Mouse (Mus musculus) kidney, postnatal 14 days (tissue): ENCODE data around the gene Sgo2a.
"Not testable (repeated sequence)": the region's sequence is repeated elsewhere in the genome, so short reads cannot be mapped to it uniquely, and the experiment has no call there.

Experiments
- DNase-seq: peaks from one replicate; pipeline ENCODE4 v3.0.0; 2022; ENCODE audit warnings: mixed read lengths

Gene Sgo2a

GRCm38 (mm10) chr1:57995432-57996132, at the start of gene Sgo2a:
Sgo2a (plus strand) TSS chr1:57995971.
- DNase-seq, result peak; percentile 93

- no peak for DNase-seq
Observed at GRCm38 (mm10) chr1:57947552-57948347, 48.0 kb upstream of the Sgo2a start.

- peak; percentile 9 for DNase-seq
Observed at GRCm38 (mm10) chr1:57949195-57949594, 46.6 kb upstream of the Sgo2a start.

- DNase-seq, result no peak
Observed at GRCm38 (mm10) chr1:57949716-57950115, 46.1 kb upstream of the Sgo2a start.

- no peak for DNase-seq
Observed at GRCm38 (mm10) chr1:57952509-57952908, 43.3 kb upstream of the Sgo2a start.

DNA sequence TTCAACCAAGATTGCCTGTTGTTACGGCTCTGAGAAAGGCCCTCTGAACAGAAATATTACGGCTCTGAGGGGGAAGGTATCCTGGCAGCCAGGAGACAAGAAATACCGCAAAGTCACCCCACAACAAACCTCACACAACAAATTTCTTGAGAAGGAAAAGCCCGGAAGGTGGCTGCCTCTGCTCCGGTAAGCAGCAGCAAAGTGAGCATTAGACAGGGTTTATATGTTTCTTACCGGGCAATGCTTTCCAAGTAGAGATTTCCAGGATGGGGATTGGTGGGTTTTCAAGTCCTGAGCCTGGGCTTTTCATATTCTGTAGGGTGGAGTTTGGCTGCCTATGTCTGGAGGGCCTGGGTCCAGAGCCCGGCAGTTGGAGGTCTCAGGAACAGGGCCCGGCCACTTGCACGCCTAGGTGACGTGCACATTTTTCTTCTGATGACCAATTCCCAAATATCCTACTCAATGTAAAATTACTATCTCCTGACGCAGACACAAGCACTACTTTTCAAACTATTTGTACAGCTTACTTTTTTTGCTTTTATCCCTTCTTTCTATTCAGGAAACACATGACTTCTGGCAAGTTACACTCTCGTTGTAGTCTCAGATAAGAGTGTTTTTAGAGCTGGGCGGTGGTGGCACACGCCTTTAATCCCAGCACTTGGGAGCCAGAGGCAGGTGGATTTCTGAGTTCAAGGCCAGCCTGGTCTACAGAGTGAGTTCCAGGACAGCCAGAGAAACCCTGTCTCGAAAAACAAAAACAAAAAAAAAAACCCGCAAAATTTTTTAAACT, 42.0 kb upstream of the Sgo2a start:
- no peak for DNase-seq

DNA sequence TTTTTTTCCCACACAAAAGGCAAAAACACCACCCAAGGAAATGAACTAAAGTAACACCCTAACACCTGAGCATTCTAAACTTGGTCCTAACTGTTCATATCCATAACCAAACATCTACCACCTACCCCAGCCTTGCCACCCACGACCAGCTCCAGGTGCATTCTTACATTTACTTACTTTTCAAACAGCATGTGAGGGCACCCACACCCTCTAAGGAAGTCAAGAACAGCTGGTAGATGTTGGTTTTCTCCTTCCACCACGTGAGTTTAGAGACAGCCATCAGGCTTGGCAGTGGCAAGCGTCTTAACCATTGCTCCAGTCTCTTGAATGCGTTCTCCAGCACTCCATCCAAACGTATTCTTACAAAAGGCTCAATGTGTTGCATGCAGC, 41.4 kb upstream of the Sgo2a start:
- no peak for DNase-seq

GRCm38 (mm10) chr1:57955774-57956173, 40.0 kb upstream of the Sgo2a start:
- DNase-seq, result no peak

DNA sequence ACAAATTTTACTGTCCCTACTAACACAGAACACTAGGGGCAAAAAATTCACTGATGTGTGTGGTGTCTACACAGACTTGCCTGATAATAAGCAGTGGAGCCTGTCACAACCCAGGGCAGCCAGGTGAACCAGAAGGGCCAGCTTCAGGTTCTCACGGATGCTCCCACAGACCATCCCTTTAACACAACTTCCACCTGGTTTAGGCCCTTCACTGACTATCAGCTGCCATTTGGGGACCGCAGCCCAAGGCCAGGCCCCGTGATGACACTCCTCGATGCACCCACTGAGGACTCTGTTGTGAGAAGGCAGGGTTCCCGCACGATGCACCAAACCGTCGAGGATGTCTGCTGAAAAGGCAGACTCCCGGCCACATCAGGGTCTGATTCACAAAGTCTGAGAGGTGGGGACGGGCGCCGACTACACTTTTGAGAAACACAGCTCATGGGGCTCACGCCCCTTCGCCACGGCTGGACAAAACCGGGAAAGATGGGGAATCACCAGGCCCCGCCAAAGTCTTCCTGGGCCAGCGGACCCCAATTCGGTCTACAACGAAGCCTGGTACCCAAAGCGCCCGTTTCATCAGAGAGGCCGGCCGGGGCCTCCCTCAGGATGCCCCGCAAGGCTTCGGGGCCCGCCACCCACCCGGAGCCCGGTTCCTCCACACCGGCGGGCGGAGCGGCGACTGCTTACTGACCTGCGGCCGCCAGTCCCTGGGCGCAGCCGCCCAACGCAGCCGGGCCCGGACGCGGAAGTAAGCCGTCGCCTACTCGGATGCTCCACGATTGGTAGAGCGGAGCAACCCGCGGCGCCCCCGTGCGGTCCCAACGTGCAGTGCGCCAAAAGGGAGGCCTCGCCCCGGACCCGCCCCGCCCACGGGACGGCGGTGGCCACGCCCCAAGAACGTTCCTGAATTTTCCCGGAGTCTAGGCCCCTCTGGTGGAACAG, 26.2 kb upstream of the Sgo2a start:
- peak; percentile 97 for DNase-seq

GRCm38 (mm10) chr1:57971588-57971987, 24.2 kb upstream of the Sgo2a start:
- DNase-seq, result no peak

DNA sequence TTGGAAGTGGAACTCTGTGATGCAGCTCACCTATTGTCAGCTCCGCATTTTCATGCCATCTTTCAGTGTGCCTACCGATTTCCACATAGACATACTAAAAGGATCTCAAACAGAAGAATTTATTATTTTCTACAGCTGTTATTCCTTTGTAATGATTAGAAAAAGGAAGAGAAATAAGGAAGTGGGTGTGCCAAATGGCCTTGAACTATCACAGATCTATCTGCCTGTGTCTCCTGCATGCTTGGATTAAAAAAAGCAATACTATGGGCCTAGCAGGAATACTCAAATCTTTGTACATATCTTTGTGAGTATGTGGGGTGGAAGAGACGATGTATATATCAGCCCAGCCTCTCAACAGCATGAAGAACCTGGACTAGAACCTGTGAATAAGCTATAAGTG, 18.9 kb upstream of the Sgo2a start:
- DNase-seq, result no peak

DNA sequence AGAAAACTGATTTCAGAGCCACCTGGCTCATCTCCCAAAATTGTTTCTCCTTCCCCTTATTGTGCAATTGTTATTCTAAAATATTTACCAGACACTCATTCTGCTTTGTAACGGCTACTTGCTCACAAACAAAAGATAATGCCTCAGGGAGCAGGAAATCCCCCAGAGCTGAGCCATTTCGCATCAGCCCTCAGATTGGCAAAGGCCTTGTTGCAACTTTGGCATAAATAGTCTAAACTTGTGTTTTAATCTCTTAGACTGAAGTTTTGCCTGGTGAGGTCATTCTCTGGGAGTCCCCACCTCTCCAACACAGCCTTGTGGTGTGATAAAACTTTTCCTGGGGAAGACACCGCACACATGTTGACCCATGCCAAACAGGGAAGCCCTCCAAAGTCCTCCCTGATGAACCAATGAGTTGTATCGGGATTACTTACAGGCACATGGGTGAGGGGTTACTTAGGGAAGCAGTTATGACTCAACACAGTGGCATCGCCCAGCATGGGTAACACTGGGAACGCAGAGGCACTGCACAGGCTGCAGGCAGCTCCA, 6.6 kb upstream of the Sgo2a start:
- no peak for DNase-seq

DNA sequence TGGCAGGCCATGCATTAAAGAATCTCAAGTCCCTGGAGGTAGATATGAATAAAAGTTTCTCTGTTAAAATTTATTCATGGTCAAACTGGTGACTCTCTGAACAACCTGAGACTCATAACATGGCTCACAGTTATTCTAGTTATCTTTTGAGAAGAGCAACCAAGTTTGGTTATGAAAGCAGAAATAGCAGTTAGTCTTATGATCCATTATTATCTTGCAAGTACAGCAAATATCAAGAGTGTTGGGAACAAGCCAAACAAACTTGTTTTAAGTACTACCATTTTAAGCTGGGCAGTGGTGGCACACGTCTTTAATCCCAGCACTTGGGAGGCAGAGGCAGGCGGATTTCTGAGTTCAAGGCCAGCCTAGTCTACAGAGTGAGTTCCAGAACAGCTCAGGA, 4.5 kb upstream of the Sgo2a start:
- DNase-seq, result no peak

DNA sequence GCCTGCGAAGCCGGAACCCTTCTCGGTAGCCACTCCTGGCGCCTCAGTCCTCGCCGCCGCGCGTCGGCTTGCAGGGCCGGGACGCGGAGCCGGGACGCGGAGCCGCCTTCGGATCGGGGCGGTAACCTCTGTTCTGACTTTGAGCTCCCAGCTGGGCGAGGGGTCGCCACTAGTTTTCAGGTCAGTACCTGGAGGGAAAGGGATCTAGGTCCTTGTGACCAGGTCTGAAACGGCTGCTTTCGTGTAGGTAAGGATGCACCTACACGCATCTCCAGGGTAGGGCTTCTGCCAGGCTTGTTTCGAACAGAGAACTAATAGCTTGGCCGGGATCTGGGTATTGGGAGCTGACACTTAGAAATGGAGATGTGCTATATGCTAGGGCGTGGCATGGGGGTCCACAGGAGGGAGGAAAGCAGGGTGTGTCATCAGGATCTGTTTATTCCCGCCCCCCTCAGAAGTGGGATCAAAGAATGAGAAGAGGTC, 403 bp downstream of the Sgo2a start:
- DNase-seq, result no peak

DNA sequence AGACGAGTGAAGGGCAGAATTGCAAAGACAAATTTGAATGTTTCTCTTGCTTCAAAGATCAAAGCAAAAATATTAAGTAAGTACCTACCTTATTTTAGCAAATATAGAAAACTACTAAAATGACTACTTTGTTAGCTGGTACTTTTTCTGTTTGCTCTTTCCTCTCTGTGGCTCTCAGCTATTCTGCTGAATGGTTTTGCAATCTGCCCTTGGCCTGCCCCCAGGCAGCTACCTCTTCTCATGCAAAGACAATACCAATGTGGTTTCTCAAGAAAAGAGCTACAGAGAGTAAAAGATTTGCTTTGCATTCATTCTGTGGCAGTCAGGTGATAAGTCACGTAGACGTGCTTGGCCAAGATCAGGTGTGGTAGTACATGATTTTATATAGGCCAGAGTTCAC, 2.4 kb downstream of the Sgo2a start:
- DNase-seq, result no peak

GRCm38 (mm10) chr1:58006388-58006787, 10.6 kb downstream of the Sgo2a start:
- DNase-seq, result not testable (repeated sequence)

DNA sequence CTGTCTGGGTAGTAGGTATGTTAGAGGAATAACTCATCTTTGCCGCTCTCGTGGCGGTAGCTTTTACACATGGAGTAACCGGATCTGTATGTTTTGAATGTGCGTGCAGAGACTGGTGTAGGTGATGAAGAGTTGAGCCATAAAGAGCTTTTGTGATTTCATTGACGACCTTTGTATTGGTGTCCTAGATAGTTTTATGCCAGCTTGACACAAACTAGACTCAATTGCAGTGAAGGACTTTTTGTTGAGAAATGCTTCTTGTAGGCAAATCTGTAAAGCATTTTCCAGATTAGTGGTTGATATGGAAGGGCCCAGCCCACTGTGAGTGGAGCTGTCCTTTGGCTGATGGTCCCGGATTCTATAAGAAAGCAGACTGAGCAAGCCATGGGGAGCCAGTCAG, 23.1 kb downstream of the Sgo2a start, which contains the start of gene Kctd18:
Gene Kctd18, minus strand, starts transcription at position 101 of the 400 bp plus-strand sequence.
- DNase-seq, result no peak

DNA sequence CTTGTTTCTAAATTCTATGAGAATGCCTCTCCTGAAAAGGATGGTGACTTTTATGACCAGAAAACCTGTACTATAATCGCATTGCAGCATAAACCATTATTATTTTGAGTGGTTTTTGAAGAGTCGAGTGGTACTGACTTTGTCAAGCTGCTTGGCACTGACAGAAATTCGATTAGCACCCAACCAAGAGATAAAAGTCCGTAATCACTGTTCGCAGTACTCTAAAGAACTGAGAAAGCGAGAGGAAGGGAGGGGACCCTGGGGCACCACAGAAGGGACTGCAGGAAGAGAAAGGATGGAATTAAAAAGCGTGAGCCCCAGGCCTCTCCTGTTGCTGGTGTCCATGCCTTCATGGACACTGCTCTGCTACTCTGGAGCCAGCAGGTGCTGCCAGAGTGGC, 31.9 kb downstream of the Sgo2a start:
- DNase-seq, result no peak

- peak; percentile 29 for DNase-seq
Observed at GRCm38 (mm10) chr1:58029636-58030117, 33.9 kb downstream of the Sgo2a start, which contains the start of gene Aox1. Aox1 (plus strand) TSS chr1:58029931.

GRCm38 (mm10) chr1:58030156-58030871, 34.5 kb downstream of the Sgo2a start:
- peak; percentile 23 for DNase-seq
